Mouse (Mus musculus): Measurements from ENCODE around the gene Pla2g6.

Gene Pla2g6

DNA sequence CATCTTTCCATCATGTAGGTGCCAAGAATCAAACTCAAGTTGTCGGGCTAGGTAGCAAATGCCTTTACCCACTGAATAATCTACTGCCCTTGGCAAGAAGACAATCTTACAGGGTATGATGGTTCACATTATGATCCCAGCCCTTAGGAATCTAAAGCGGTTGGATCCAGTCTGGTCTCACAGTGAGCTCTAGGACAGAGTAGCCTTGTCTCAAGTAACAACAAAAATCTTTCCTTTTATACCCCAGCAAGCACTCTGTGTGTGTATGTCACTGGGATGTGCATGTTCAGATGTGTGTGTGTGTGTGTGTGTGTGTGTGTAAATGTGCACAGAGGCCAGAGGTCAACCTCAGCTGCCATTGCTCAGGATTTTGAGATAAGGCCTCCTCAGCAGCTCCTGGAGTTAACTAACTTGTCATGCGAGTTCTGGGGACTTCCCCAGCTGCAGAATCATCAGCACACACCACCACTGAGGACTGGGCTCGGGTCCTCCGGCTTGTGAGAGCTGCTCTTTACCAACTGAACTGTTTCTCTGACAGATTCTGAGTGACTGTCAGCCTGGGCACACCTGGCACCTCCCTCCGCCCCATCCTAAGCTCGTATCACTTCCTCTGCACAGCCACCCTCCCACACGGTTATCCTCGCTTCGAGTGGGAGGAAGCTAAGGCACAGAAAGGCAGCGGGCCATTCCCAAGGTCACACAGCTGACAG is 5.8 kb downstream of the Pla2g6 start:
- peak; percentile 83 for DNase-seq (ENCODE audit: low spot score)

DNA sequence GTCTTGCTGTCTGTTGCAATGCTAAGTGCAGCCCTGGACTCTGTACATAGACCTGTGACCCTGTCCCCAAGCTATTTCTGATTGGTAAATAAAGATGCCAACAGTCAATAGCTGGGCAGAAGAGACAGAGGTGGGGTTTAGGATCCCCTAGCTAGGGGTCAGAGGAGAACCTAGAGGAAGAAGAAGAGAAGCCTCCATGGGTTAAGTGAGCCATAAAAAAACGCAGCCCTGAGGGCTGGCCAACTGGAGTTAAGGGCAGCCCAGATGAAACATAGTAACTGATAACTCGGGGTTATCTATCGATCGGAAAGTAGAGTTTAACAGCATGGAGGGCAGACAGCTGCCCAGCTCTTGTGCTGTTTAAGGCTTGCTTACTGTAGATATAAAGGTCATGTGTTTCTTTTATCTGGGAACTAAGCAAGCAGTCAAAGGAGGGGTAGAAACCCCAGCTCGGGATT is 6.4 kb downstream of the Pla2g6 start:
- DNase-seq (ENCODE audit: low spot score), result no peak

DNA sequence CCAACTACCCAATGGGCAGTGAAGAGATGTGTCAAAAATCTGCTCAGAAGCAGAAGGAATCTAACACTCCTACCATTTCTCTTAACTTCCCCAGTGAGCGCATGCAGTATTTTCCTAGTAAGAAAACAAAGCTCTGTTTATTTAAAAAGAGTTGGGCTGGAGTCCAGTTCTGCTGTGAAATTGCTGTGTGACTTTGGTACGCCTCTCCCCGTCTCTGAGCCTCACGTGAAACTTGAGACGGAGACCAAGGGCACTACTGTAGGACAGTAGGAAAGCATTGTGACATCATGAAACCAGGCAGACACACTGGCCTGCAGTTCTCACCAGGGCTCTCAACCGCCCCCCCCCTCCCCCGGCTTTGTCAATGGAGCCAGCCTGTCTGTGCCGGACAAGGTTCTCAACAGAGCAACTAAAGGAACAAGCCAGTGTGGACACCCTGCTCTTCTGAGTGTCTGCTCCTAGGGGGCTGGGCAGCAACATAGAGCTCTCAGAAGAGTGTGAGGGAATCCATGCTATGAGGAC is 14.3 kb downstream of the Pla2g6 start:
- DNase-seq (ENCODE audit: low spot score), result no peak

- peak; percentile 61 for DNase-seq (ENCODE audit: low spot score)
Observed at GRCm38 (mm10) chr15:79307861-79308260, 20.3 kb downstream of the Pla2g6 start.

GRCm38 (mm10) chr15:79306043-79306637 is 22.1 kb downstream of the Pla2g6 start:
- DNase-seq (ENCODE audit: low spot score), result no peak

DNA sequence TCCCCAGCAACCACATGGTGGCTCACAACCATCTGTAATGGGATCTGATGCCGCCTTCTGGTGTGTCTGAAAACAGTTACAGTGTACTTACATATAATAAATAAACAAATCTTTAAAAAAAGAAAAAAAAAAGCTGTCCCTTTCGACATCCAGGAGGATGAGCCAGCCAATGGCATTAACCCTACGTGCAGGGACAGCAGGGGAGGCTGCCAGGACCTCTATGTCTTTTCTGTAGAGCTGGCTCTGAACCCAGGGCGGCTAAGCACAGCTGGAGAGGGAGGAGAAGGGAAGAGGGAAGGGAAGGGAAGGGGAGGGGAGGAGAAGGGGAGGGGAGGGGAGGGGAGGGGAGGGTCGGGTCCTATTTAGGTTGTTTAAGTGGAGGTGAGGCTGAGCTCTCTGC is 23.4 kb downstream of the Pla2g6 start:
- DNase-seq (ENCODE audit: low spot score), result no peak

GRCm38 (mm10) chr15:79303725-79304124 is 24.5 kb downstream of the Pla2g6 start:
- no peak for DNase-seq (ENCODE audit: low spot score)

- no peak for DNase-seq (ENCODE audit: low spot score)
Observed at GRCm38 (mm10) chr15:79299563-79300155, 28.5 kb downstream of the Pla2g6 start.

DNA sequence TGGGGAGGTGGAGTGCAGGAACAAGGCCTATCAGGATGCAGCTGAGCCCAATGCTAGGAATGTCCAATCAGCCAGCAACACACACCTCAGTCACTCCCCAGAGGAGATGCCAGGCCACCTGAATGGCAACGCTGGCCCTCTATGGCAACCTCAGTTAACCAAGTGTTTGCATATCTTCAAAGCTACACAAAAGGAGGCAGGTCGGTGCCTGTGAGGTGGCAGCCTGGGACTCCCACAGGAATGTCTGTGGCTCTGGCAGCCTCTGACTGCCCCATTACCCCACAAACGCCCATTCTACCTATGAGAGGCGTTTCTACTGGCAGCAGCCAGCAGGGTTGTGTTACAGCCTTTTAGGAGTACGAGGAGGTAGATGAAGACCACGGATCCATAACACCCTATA is 29.6 kb downstream of the Pla2g6 start:
- no peak for DNase-seq (ENCODE audit: low spot score)

DNA sequence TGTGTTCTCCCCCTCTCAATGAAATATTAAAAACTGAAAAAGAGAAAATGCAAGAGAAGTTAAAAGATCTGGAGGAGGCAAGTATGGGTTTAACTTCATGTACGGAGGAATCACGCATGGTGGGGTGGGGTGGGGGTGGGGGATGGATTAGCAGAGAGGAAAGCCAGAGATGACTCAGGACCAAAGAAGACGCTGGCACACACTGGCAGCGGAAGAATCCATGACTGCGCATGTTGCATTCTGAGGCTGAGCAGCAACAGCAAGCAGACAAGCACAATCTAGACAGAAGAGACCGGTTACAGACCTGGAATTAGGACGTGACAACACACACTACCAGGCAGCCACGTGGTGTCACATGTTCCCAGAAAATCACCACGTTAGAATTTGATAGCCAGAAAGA is 35.4 kb downstream of the Pla2g6 start:
- DNase-seq (ENCODE audit: low spot score), result no peak

DNA sequence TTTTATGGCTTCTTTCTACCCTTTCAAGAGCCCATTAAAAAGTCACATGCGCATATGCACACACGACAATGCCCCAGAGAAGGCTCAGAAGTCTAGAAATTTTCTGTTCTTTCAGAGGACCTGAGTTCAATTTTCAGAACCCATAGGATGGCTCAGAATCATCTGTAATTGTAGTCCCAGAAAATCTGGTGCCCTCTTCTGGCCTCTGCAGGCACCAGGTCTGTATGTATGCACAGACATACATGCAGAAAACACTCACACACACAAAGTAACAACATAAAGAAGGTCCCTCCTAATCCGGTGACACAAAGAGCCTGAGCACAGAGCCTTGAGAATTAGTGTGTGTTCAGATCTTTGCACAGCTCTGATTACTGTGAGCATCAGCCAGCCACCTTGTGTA is 37.9 kb downstream of the Pla2g6 start:
- no peak for DNase-seq (ENCODE audit: low spot score)

GRCm38 (mm10) chr15:79289441-79289840 is 38.7 kb downstream of the Pla2g6 start:
- DNase-seq (ENCODE audit: low spot score), result no peak

DNA sequence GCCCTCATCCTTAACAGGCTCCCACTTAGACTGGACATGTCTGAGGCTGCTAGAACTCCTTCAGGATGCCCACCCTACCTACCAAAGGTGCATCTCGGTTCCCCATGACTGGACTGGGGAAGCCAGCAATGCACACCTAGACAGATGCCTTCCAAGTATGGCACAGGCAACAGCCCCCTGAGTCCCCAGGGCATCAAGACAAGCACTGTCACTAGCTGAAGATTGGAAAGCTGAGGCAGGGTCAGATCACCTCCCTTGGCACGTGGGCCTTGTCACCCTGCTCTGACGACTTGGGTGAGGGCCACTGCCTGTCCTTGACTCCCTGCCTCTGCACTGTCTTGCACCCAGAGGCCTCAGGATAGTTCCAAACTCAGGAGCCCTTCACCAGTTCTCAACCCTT is 39.8 kb downstream of the Pla2g6 start:
- no peak for DNase-seq (ENCODE audit: low spot score)

DNA sequence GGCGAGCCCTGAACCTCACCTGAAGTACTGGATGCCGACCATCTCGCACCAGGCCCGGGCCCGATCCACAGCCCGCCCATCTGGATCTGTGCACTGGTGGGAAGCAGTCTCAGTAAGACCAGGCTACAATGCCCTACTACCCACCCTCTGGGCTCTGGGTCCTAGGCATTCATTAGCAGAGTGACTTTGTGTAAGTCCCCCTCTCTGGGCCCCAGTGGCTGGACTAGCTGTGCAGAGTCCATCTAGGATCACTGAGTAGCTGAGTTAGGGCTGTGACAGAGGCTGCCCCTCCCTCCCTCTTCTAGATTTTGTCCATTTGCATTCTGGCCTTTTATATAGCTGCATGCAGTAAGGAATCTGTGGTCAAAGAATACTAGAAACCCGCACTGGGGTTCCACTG is 41.1 kb downstream of the Pla2g6 start:
- DNase-seq (ENCODE audit: low spot score), result no peak

DNA sequence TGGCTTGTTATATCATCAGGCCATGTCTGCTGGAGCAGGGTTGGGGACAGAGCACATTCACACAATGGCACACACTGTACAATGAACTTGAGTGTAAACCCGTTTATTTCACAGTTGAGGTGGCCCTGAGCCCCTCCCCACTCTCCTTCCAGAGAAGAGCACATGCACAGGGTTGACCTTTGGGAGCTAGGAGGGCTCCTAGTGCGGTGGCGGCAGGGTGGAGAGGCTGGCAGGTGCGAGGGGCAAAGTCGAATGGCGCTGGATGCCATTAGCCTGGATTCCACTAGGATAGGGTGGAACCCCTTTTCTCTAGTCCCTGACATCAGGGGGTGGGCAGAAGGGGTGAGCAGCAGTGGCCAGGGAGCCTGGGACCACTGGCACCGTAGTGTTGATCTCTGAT is 42.0 kb downstream of the Pla2g6 start:
- DNase-seq (ENCODE audit: low spot score), result no peak

DNA sequence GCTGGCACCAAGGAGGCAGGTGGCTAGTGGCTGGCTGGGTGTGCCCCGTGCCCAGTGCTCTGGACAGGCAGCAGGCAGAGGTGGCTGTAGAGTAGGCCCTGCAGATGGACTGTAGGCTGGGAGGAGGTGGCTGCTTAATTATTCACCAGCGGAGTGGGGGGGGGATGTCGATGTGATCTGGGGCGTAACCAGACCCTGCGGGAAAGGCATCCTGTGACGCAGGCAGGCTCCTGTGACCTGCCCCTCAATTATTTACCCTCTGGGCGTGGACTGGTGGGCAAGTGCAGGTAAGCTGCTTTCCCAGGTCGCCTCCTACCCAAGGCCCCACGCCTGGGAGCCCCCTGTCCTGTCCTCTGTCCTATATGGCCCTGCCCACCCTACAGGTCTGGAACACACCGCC is 42.8 kb downstream of the Pla2g6 start, which contains the start of gene Baiap2l2:
TSS of gene Baiap2l2 (minus strand) at position 139 of the 400 bp plus-strand sequence.
- DNase-seq (ENCODE audit: low spot score), result no peak

- DNase-seq (ENCODE audit: low spot score), result no peak
Observed at GRCm38 (mm10) chr15:79283371-79283770, 44.8 kb downstream of the Pla2g6 start.

DNA sequence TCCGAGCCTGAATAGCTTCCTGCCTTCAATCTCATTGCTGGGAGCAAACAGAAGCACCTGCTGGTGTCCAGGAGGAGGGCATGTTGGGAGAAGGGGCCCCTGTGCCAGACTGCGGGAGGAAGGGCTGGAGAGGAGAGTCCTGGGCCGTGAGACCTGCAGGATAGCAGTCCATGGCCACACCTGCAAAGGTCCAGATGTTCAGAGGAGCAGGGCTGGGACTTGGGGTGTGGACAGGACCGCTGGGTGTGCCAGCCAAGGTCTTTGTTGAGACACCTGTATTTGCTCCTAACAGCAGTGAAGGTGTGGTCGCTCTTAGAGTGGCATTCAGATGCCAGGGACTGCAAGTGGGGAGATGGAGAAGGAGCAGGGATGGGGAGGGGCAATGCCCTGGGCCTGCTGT is 45.8 kb downstream of the Pla2g6 start:
- no peak for DNase-seq (ENCODE audit: low spot score)

DNA sequence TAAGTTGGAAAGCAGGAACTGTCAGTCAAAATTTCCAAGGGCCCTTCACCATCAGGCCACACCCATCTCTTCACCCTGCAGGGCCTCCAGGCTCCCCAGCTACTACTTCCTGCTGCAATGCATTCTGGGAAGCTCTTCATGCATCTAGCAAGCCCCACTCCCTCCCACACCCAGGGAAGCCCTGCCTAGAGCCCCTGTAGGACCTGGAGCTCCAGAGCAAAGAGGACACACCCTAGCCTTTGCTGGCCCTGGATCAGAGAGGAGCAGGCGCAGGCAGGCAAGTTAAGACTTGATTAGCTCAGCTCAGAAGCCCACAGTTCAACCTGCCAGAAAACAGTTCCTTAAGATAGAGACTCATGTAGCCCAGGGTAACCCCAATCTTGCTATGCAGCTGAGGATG is 46.8 kb downstream of the Pla2g6 start:
- no peak for DNase-seq (ENCODE audit: low spot score)

DNA sequence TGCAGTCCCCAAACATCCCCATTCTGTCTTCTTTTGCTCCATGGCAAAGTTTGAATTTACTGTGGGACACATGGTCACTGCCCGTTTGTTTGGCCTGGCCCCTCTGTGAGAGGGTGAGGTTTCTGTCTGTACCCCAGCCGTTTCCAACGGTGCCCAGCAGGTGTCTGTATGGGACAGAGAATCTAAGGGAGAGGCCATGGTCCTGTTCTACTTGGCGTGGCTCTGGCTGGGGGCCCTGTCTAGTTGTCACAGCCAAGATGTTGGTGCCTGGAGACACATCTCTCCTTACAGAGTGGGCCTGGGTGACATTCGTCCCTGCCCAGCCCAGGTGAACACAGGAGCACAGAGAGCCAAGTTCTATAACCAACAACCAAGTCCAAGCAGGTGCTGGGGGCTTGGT is 47.3 kb downstream of the Pla2g6 start:
- DNase-seq (ENCODE audit: low spot score), result no peak

DNA sequence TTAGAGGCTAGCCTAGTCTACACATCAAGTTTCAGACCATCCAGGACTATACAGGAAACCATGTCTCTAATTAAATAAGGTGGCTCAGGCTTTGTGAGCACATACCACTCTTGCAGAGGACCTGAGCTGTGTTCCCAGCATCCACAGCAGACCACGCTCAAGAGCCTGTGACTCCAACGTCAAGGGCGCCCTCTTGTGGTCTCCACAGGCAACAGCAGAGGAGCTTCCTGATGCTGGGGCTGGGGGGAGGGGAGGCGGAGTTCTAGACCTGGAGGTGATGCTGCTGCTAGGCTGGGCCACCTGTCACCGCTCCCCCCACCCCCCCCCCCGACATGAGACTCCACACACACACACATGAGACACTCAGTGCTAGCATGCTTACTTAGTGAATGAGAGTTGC is 48.0 kb downstream of the Pla2g6 start:
- DNase-seq (ENCODE audit: low spot score), result peak; percentile 52

GRCm38 (mm10) chr15:79277728-79278127 is 50.5 kb downstream of the Pla2g6 start:
- DNase-seq (ENCODE audit: low spot score), result no peak

DNA sequence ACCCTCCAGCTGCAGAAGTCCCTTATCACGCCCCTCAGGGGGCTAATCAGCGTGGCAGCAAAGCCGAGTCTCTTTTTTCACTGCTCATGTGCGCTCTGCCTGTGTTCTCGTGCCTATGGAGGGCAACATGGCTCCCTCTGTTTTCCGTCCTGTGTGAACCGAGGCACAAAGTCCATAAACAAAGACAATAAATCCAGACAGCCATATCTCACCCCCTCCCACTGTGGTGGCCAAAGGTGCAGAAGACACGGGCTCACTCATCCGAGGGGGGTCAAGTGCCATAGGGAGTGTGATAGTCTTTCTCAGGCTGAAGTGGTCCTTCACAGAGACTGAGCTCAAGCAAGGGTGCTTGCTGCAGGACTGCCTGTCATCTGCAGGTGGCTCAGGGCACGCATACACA is 55.2 kb downstream of the Pla2g6 start:
- DNase-seq (ENCODE audit: low spot score), result no peak

Data from testis, postnatal 14 days (tissue).